Mouse (Mus musculus): ENCODE data around the gene Ccdc6. TPM values are rescaled to one million over a fixed set of nuclear protein-coding genes. Genes with fewer than 3 reads are reported as not detected.

Gene Ccdc6
- 19.5 TPM for polyA plus RNA-seq (2015; fragmentation: Illumina TruSeq; extraction: RNeasy Lipid Tissue Mini Kit (QIAGEN cat#74804); ENCODE audit: low read depth, low replicate concordance)

GRCm38 (mm10) chr10:70096366-70097188 is at the start of gene Ccdc6:
Ccdc6 (plus strand) TSS chr10:70097121.

GRCm38 (mm10) chr10:70204505-70205399 is 107.8 kb downstream of the Ccdc6 start, which contains the start of gene Mrln:
Mrln (plus strand) TSS chr10:70204664.

Other genes starting within 250 kb of the Ccdc6 start
- gene Mrln, start 107.5 kb downstream of the Ccdc6 start, polyA plus RNA-seq (2015; fragmentation: Illumina TruSeq; extraction: RNeasy Lipid Tissue Mini Kit (QIAGEN cat#74804); ENCODE audit: low read depth, low replicate concordance), result not detected
- gene Slc16a9, start 148.0 kb downstream of the Ccdc6 start, polyA plus RNA-seq (2015; fragmentation: Illumina TruSeq; extraction: RNeasy Lipid Tissue Mini Kit (QIAGEN cat#74804); ENCODE audit: low read depth, low replicate concordance), result 2.1 TPM